Mouse (Mus musculus) adipocyte (in vitro differentiated cells): ENCODE data around the gene Samd14.

Experiments
- DNase-seq: peaks from one replicate; pipeline ENCODE4 v3.0.0-alpha.2; 2016; ENCODE audit warnings: low spot score

Gene Samd14

GRCm38 (mm10) chr11:95073835-95074234 is 64.2 kb downstream of the Samd14 start:
- no peak for DNase-seq

GRCm38 (mm10) chr11:95074694-95075093 is 65.0 kb downstream of the Samd14 start:
- no peak for DNase-seq

GRCm38 (mm10) chr11:95075197-95076040 is 65.7 kb downstream of the Samd14 start:
- DNase-seq, result no peak
